8 mouse cellular contexts compared by ENCODE assay signal in genomic region chr3:123508056-123508674, GRCm38 (mm10).
A peak's percentile ranks its signal among the peaks of the same experiment; 100 is the strongest.
DNase-seq lines count a peak whose midpoint lies in the region; ATAC-seq and TF ChIP-seq lines count a peak whose summit lies in the region.

No protein-coding gene starts in this region.

- peaks cover 11 to 36% of the 10 kb centered on the region in 2 experiments for H3K36me3 ChIP-seq in CH12.LX (replicated peaks in 1 of 2; ENCODE audit: control insufficient read depth in 1 of 2, insufficient read depth in 1 of 2, low read length in 1 of 2)
- no peaks in the 10 kb centered on the region; the same call in 1 of the 2 replicates for H3K36me3 ChIP-seq in forebrain, embryonic 11.5 days (ENCODE audit: control insufficient read depth, insufficient read depth, low read length)
- no peaks in the 10 kb centered on the region for H3K36me3 ChIP-seq in heart, embryonic 16.5 days (ENCODE audit: control insufficient read depth, insufficient read depth)
- H3K36me3 ChIP-seq in liver, embryonic 15.5 days (replicated peaks): peaks cover 20% of the 10 kb centered on the region
- H3K36me3 ChIP-seq in neural tube, embryonic 12.5 days: peaks cover 2% of the 10 kb centered on the region; the same call in 1 of the 2 replicates

- in situ Hi-C loops in CH12.LX (cut with MboI; ENCODE audit: low pct_ligation_motif_present, low pct_unique_long_range_greater_than_20kb, low sequenced_read_pairs): loop anchor here (10.0 to 25.0 kb wide), 2 partner anchors 343 to 1079 kb away; partner anchors contain the start of gene 1700003H04Rik

- TF ChIP-seq RAD21 in CH12.LX (IDR thresholded peaks at IDR 0.05; ENCODE audit: low read depth, low read length): no peak

- H3K4me2 ChIP-seq in CH12.LX (ENCODE audit: insufficient read depth, low read depth, poor library complexity, severe bottlenecking): no peak overlapping the region
- H3K4me2 ChIP-seq in forebrain, embryonic 11.5 days (ENCODE audit: low read depth, low read length, severe bottlenecking): peak overlapping the region; percentile 59
- H3K4me2 ChIP-seq in heart, embryonic 16.5 days (ENCODE audit: low read depth, low read length): peak overlapping the region; percentile 78
- peak overlapping the region; percentile 86 for H3K4me2 ChIP-seq in liver, embryonic 15.5 days
- peak overlapping the region; percentile 75 for H3K4me2 ChIP-seq in neural tube, embryonic 12.5 days (replicated peaks)

- H3K27me3 ChIP-seq in CH12.LX (replicated peaks): no peaks in the 10 kb centered on the region
- H3K27me3 ChIP-seq in forebrain, embryonic 11.5 days (ENCODE audit: control insufficient read depth, insufficient read depth, low read length): no peaks in the 10 kb centered on the region
- H3K27me3 ChIP-seq in heart, embryonic 16.5 days (ENCODE audit: control insufficient read depth, insufficient read depth, low read length): no peaks in the 10 kb centered on the region
- H3K27me3 ChIP-seq in liver, embryonic 15.5 days: no peaks in the 10 kb centered on the region
- no peaks in the 10 kb centered on the region for H3K27me3 ChIP-seq in neural tube, embryonic 12.5 days (replicated peaks)

- TF ChIP-seq POLR2A in CH12.LX (IDR thresholded peaks at IDR 0.05; ENCODE audit: low read depth, low read length): peak; percentile 100

- H3K4me3 ChIP-seq in CH12.LX (replicated peaks in 1 of 3; ENCODE audit: low read depth in 2 of 3, low read length in 2 of 3, poor library complexity in 1 of 3): peak overlapping the region; percentile 72 to 79 (median 78)
- peak overlapping the region; percentile 83 for H3K4me3 ChIP-seq in forebrain, embryonic 11.5 days (ENCODE audit: low read depth, low read length)
- H3K4me3 ChIP-seq in heart, embryonic 16.5 days (ENCODE audit: low read length): peak overlapping the region; percentile 67
- H3K4me3 ChIP-seq in liver, embryonic 15.5 days (replicated peaks): peak overlapping the region; percentile 79
- peak overlapping the region; percentile 72 for H3K4me3 ChIP-seq in neural tube, embryonic 12.5 days

- dilution Hi-C loops in CH12.LX (cut with MboI; ENCODE audit: extremely low pct_ligation_motif_present, extremely low pct_unique_long_range_greater_than_20kb, low sequenced_read_pairs): no loop called here

- H3K4me1 ChIP-seq in CH12.LX (ENCODE audit: control insufficient read depth in 1 of 2, insufficient read depth in 2 of 2): peaks cover 5 to 27% of the 10 kb centered on the region in 2 experiments; a peak in 3 of 4 replicates
- H3K4me1 ChIP-seq in forebrain, embryonic 11.5 days (replicated peaks; ENCODE audit: control insufficient read depth, insufficient read depth, low read length): no peaks in the 10 kb centered on the region
- peaks cover 19% of the 10 kb centered on the region for H3K4me1 ChIP-seq in heart, embryonic 16.5 days (ENCODE audit: control insufficient read depth, insufficient read depth, low read length)
- H3K4me1 ChIP-seq in liver, embryonic 15.5 days (replicated peaks): peaks cover 25% of the 10 kb centered on the region
- peaks cover 13% of the 10 kb centered on the region for H3K4me1 ChIP-seq in neural tube, embryonic 12.5 days

- no peak for TF ChIP-seq CTCF in CH12.LX (conservative IDR thresholded peaks at IDR 0.05 in 1 of 2, IDR thresholded peaks at IDR 0.05 in 1 of 2; ENCODE audit: low read depth in 2 of 2, low read length in 2 of 2)

- peak overlapping the region; percentile 100 for H3K9ac ChIP-seq in CH12.LX (ENCODE audit: insufficient read depth, low read depth)
- H3K9ac ChIP-seq in forebrain, embryonic 11.5 days (ENCODE audit: low read length): peak overlapping the region; percentile 83
- H3K9ac ChIP-seq in heart, embryonic 16.5 days (ENCODE audit: low read length): peak overlapping the region; percentile 86
- H3K9ac ChIP-seq in liver, embryonic 15.5 days: peak overlapping the region; percentile 86
- H3K9ac ChIP-seq in neural tube, embryonic 12.5 days: peak overlapping the region; percentile 84

- H3K9me3 ChIP-seq in CH12.LX (replicated peaks; ENCODE audit: low read length): no peaks in the 10 kb centered on the region
- no peaks in the 10 kb centered on the region for H3K9me3 ChIP-seq in forebrain, embryonic 11.5 days (ENCODE audit: control insufficient read depth, low read length)
- H3K9me3 ChIP-seq in heart, embryonic 16.5 days (replicated peaks; ENCODE audit: control insufficient read depth, low read length): no peaks in the 10 kb centered on the region
- no peaks in the 10 kb centered on the region for H3K9me3 ChIP-seq in liver, embryonic 15.5 days (replicated peaks)
- no peaks in the 10 kb centered on the region for H3K9me3 ChIP-seq in neural tube, embryonic 12.5 days

- peak overlapping the region; percentile 90 for H3K27ac ChIP-seq in CH12.LX (ENCODE audit: insufficient read depth, low read depth)
- peak overlapping the region; percentile 95 for H3K27ac ChIP-seq in forebrain, embryonic 11.5 days (ENCODE audit: low read depth, low read length)
- peak overlapping the region; percentile 98 for H3K27ac ChIP-seq in heart, embryonic 16.5 days (ENCODE audit: low read length)
- H3K27ac ChIP-seq in liver, embryonic 15.5 days (replicated peaks): peak overlapping the region; percentile 99
- peak overlapping the region; percentile 93 for H3K27ac ChIP-seq in neural tube, embryonic 12.5 days

- peak; percentile 98 for ATAC-seq in forebrain, embryonic 11.5 days (replicated peaks; ENCODE audit: low FRiP score)
- ATAC-seq in heart, embryonic 16.5 days (replicated peaks; ENCODE audit: extremely low read depth, insufficient read depth, low FRiP score): peak; percentile 99
- ATAC-seq in liver, embryonic 15.5 days (ENCODE audit: insufficient read depth): peak; percentile 92
- peak; percentile 99 for ATAC-seq in neural tube, embryonic 12.5 days (ENCODE audit: low FRiP score, low read depth)

- peak; percentile 98 for DNase-seq in CH12.LX (ENCODE audit: extremely low read depth)
- DNase-seq in c-Kit-positive CD71-positive TER-119-negative erythroid progenitor cells, embryonic 14.5 days (ENCODE audit: low read depth): peak; percentile 97
- DNase-seq in forebrain, embryonic 11.5 days (ENCODE audit: low spot score): peak; percentile 100
- DNase-seq in kidney, postnatal 36 days: peak; percentile 99
- peak; percentile 98 for DNase-seq in telencephalon, adult 2 months (ENCODE audit: low read depth, low spot score)

- TF ChIP-seq EP300 in CH12.LX (IDR thresholded peaks at IDR 0.05; ENCODE audit: low read length): no peak

- H3K79me2 ChIP-seq in CH12.LX (replicated peaks; ENCODE audit: control insufficient read depth, extremely low read depth, insufficient read depth, poor library complexity, severe bottlenecking): peaks cover 13% of the 10 kb centered on the region

- WGBS in forebrain, embryonic 11.5 days: under 1% methylated on average over 53 of the region's 53 CpGs
- WGBS in heart, embryonic 16.5 days: under 1% methylated on average over 53 of the region's 53 CpGs
- under 1% methylated on average over 53 of the region's 53 CpGs for WGBS in liver, embryonic 15.5 days (ENCODE audit: insufficient replicate concordance)
- under 1% methylated on average over 53 of the region's 53 CpGs for WGBS in neural tube, embryonic 12.5 days

TF ChIP-seq in CH12.LX, 34 proteins besides CTCF, POLR2A, EP300 and RAD21 (continues in another document):
- TF ChIP-seq ZKSCAN1 (IDR thresholded peaks at IDR 0.05; ENCODE audit: borderline replicate concordance, low read depth, low read length) (no peak), TBP (conservative IDR thresholded peaks at IDR 0.05; ENCODE audit: low read depth, low read length) (peak; percentile 98), GABPA (IDR thresholded peaks at IDR 0.05; ENCODE audit: insufficient replicate concordance, low read depth, low read length) (no peak), NELFE (IDR thresholded peaks at IDR 0.05; ENCODE audit: low read depth, low read length) (peak; percentile 100), MAX (IDR thresholded peaks at IDR 0.05; ENCODE audit: low read length) (peak; percentile 38; the same call in 1 of the 2 replicates), SIN3A (IDR thresholded peaks at IDR 0.05; ENCODE audit: low read length) (peak; percentile 72), CHD2 (IDR thresholded peaks at IDR 0.05; ENCODE audit: low read length) (peak; percentile 97), ZC3H11A (IDR thresholded peaks at IDR 0.05; ENCODE audit: low read depth, low read length) (no peak), IRF4 (IDR thresholded peaks at IDR 0.05; ENCODE audit: low read depth, low read length) (peak; percentile 66), NRF1 (IDR thresholded peaks at IDR 0.05; ENCODE audit: low read depth, low read length) (peak; percentile 75), ZNF384 (IDR thresholded peaks at IDR 0.05; ENCODE audit: low read depth, low read length) (no peak), MAFK (IDR thresholded peaks at IDR 0.05; ENCODE audit: insufficient replicate concordance, low read length) (no peak), PAX5 (IDR thresholded peaks at IDR 0.05; ENCODE audit: low read length) (no peak), HCFC1 (IDR thresholded peaks at IDR 0.05; ENCODE audit: low read depth, low read length) (peak; percentile 78), MAZ (IDR thresholded peaks at IDR 0.05; ENCODE audit: low read depth, low read length) (no peak), ZMIZ1 (IDR thresholded peaks at IDR 0.05; ENCODE audit: low read depth, low read length) (peak; percentile 100), CHD1 (IDR thresholded peaks at IDR 0.05; ENCODE audit: low read depth, low read length) (no peak), RCOR1 (conservative IDR thresholded peaks at IDR 0.05; ENCODE audit: low read depth, low read length) (no peak), ETS1 (conservative IDR thresholded peaks at IDR 0.05; ENCODE audit: low read depth, low read length) (no peak), JUN (IDR thresholded peaks at IDR 0.05; ENCODE audit: insufficient read depth, low read depth, low read length) (no peak), USF1 (IDR thresholded peaks at IDR 0.05; ENCODE audit: low read depth, low read length) (no peak), E2F4 (IDR thresholded peaks at IDR 0.05; ENCODE audit: insufficient replicate concordance, low read depth, low read length) (0 out of 2 replicates have a peak, but pooled peaks have one; percentile 89), TCF12 (IDR thresholded peaks at IDR 0.05; ENCODE audit: low read depth, low read length) (peak; percentile 99), USF2 (conservative IDR thresholded peaks at IDR 0.05; ENCODE audit: low read depth, low read length) (no peak), KAT2A (IDR thresholded peaks at IDR 0.05; ENCODE audit: insufficient replicate concordance, low read length) (peak; percentile 81; the same call in 1 of the 2 replicates), SMC3 (IDR thresholded peaks at IDR 0.05; ENCODE audit: low read depth, low read length) (no peak), BHLHE40 (IDR thresholded peaks at IDR 0.05; ENCODE audit: low read depth, low read length) (no peak; the same call in 1 of the 2 replicates), MYC (IDR thresholded peaks at IDR 0.05; ENCODE audit: low read depth, low read length) (peak; percentile 75), UBTF (IDR thresholded peaks at IDR 0.05; ENCODE audit: low read depth, low read length) (no peak)

Comparison
In these comparisons a context has a peak if more than half of its experiments do, and no peak if none do; other contexts are left out.
1. Peak in every context shown above with its lines: DNase-seq, ATAC-seq, H3K4me3 ChIP-seq and H3K27ac ChIP-seq.